Mouse (Mus musculus) layer of hippocampus, adult 11-12 months (tissue): ENCODE results near the gene Klhdc8b.

Experiments
- DNase-seq: peaks from one replicate; pipeline ENCODE4 v3.0.0; 2022; ENCODE audit warnings: low spot score

Klhdc8b gene

DNA sequence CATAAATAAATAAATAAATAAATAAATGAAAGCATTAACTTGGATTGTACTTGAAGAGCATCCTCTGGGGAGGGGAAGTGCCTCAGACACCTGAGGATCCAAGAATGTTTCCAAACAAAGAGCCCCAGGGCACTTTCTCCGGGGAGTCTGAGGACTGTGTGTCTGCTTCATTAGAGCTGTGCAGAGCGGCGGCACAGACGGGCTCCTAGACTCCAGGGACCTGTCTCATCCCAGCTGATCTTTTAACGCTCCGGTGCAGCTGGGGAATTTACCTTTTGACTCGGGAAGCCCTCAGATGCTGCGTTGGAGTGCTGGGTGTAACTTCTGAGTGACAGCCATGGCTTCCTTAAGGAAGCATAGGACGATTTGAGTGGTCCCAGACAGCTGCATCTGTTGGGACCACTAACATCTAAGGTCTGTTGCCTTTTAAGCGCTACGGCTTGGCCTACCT, at the start of gene Klhdc8b:
Gene Klhdc8b (minus strand): TSS at position 401 of the 451 bp plus-strand sequence.
- no peak for DNase-seq

DNA sequence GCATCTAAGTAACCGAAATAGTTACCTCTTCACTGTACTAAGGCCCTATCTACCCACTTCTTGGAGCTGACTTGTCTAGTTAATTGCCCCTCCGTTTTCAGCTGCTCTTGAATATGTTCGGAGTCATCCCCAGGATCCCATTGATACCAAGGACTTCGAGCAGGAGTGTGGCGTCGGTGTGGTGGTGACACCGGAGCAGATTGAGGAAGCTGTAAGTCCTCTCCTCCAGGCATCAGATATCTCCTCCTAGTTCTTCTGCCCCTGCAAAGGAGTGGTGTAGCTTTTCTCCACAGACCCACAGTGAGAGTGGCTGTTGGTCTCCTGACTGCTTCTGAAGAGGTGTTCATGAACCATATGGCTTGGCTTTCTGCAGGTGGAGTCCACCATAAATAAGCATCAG, 47.4 kb upstream of the Klhdc8b start:
- no peak for DNase-seq

DNA sequence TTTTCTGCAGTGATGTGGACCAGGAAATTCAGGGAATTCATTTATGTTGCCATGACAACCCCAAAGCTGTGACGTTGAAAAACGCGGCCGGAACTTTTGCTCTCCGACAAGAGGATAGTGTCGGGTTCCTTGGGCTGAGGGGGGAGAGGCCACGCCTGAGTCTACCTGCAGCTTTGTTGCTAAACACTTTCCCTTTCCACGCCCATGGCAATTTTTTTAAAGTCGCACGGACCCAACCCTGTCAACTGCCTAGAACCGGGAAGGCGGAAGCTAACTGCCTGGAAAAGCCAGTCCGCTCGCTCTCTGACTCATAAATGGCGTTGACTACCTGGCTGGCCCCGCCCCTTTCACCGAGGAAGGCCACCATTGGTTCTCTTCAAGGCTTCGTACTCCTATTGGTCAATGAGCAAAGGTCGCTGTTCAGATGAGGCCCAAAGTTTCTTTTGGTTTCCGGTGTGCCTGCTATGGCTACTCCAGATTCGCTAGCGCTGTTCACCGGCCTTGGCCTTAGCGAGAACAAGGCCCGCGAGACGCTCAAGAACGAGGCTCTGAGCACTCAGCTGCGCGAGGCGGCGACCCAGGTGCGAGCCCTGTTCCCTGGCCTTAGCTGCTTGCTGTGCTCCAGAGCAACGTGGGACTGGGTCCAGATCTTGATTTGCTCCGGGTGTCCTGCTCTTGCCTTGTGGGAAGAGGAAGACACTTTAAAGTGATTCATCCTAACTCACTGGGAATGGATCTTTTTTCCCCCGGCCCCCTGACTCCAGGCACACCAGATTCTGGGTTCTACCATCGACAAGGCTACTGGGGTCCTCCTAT, 46.4 kb upstream of the Klhdc8b start, which contains the start of gene Qars:
Gene Qars (plus strand): TSS at position 88 of the 816 bp plus-strand sequence.
- peak; percentile 95 for DNase-seq

DNA sequence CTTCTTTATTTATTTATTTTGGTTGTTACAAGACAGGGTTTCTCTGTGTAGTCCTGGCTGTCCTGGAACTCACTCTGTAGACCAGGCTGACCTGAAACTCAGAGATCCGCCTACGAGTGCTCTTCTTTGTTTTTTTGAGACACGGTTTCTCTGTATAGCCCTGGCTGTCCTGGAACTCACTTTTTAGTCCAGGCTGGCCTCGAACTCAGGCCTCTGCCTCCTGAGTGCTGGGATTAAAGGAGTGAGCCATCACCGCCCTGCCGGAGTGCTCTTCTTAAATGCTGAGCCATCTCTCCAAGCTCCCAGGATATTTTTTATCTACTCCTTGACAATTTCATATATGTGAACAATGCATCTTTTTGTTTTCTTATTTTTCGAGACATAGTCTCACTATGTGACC, 45.5 kb upstream of the Klhdc8b start:
- DNase-seq, result no peak

DNA sequence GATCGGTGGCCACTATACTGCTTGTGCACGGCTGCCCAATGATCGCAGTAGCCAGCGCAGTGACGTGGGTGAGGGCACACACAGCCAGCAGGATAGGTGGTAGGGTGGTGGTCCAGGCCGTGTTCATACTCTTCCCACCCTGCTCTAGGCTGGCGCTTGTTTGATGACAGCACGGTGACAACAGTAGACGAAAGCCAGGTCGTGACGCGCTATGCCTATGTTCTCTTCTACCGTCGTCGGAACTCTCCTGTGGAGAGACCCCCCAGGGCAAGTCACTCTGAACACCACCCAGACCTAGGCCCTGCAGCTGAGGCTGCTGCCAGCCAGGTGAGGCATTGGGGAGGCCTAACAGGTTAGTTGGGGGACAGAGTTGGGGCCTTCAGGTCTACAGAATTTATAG, 38.6 kb upstream of the Klhdc8b start:
- DNase-seq, result no peak

DNA sequence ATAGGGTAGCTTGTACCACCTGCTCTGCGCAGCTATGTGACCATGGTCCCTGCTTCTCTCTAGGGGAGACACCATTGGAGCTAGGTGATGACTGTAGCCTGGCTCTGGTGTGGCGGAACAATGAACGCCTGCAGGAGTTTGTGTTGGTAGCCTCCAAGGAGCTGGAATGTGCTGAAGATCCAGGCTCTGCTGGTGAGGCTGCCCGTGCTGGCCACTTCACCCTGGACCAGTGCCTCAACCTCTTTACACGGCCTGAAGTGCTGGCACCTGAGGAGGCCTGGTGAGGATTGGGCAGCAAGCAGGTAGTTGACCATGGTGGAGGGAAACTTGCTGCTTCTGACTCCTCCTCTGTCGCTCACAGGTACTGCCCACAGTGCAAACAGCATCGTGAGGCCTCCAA, 37.9 kb upstream of the Klhdc8b start:
- no peak for DNase-seq

DNA sequence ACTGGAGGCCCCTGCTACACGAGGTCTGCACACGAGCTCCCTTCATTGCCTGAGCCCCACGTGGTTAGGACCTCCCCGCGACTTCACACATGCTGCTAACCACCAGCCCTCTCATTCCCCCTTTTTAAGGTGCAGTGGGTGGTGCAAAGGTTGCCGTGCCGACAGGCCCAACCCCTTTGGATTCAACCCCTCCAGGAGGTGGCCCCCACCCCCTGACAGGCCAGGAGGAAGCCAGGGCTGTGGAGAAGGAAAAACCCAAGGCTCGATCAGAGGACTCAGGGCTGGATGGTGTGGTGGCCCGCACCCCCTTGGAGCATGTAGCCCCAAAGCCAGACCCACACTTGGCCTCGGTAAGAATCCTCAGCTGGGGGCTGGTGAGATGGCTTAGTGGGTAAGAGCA, 33.5 kb upstream of the Klhdc8b start:
- DNase-seq, result no peak

DNA sequence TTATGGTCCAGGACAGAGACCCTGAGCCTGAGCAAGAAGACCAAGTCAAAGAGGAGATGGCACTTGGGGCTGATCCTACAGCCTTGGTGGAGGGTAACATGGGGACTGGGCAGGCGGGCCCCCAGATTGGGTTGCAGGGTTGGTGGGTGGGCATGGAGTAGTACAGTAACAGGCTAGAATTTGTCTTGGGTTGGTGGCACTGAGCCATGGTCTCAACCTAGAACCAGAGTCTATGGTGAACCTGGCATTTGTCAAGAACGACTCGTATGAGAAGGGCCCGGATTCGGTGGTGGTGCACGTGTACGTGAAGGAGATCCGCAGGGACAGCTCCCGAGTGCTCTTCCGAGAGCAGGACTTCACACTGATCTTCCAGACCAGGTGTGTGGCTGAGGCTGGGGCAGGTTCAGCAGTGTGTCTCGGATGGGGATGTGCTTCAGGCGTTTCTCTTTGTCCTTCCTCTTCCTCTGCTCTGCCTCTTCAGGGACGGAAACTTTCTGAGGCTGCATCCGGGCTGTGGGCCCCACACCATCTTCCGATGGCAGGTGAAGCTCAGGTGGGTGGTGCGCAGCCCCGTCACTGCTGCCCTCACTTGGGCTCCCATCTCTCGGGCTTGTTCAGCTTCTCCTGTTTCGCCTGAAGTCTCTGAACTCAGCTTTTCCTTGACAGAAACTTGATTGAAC, 32.9 kb upstream of the Klhdc8b start:
- no peak for DNase-seq

DNA sequence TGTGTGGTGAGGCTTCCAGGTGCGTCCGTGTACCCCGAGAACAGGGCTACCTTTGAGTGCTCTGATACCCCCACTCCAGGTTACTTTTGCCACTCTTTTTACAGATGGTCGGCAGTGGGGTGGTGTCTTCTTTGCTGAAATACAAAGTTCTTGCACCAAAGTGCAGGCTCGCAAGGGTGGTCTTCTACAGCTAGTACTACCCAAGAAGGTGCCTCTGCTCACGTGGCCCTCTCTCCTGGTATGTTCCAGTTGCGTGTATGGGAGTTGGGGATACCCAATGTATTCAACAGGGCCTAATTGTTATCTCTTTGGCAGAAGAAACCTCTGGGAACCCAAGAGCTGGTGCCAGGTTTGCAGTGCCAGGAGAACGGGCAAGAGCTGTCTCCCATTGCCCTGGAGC, 31.9 kb upstream of the Klhdc8b start:
- DNase-seq, result no peak

DNA sequence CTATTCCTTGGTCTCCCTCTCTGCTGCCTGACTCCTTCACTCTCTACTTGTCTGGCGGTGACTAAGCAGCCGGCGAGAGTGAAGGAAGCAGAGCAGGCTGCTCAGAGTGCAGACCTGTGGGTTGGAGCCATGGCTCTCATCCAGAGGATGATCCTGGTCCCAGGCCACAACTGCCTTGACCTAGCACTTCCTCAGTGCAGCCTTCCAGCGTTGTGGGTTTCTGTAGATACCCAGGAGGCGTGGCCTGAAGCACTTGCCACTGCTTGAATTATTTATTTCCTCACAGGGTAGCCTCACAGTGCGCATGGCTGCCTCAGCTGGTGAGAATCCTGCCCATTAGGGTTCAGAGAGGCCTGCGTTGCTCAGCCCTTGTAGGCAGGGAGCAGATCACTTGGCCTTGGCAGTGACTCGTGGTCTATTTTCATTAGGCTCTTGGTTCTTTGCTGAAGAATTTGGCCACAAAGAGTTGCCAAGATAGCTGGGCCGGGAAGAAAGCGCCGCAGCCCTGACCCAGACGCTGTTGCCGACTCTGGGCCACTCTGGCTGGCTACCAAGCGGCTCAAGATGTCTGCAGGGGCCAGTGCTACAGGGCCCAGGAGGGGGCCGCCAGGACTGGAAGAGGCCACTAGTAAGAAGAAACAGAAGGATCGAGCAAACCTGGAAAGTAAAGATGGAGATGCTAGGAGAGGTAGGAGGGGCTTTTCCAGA, 30.8 kb upstream of the Klhdc8b start:
- DNase-seq, result no peak

DNA sequence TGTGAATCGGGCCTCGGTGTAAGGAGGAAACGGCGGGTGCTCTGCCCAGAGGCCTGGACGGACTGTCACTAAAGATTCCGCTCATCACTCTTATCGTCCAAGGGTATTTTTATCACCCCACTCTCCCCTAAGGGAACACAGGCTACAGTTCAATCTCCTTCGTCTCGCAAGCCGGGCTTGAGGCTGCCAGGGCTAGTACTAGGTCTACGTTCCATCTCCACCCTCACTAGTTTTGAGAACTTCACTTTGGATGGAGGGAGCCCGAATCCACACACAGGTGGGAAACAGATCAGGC, 29.9 kb upstream of the Klhdc8b start:
- DNase-seq, result no peak

DNA sequence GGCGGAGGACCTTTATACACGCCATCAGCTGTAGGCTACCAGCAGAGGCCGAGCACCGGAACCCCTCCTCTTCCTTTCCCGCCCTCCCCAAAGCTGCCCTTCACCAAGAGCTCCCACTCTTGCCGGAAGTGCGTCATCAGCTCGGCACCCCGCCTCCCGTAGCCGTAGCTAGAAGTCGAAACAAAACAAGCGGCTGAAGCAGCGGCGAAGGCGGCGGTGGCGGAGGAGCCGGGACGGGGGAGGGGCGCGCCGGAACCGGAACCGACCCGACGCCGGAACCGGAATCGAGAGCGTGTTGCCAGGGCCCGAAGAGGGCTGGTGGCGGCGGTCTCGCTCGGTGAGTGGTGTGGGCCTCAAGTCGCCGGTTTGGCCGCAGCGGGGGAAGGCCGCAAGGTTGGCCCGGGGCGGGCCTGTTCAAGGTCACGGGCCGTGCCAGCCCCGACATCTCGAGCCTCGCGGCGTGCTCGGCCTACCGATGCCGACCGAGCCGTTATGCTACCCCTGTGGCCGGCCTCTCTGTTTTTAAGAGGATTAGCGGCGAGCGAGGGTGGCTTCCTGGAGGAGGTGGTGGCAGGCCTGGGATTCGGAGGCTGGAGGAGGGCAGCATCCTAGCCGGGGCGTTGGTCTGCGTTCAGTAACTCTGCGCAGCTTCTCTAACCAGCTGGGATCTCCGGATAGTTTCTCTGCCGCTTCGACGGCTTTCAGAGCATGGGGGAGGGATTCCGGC, 29.3 kb upstream of the Klhdc8b start, which contains the start of gene Usp19:
Gene Usp19 (plus strand): TSS at position 44 of the 727 bp plus-strand sequence.
- peak; percentile 96 for DNase-seq

DNA sequence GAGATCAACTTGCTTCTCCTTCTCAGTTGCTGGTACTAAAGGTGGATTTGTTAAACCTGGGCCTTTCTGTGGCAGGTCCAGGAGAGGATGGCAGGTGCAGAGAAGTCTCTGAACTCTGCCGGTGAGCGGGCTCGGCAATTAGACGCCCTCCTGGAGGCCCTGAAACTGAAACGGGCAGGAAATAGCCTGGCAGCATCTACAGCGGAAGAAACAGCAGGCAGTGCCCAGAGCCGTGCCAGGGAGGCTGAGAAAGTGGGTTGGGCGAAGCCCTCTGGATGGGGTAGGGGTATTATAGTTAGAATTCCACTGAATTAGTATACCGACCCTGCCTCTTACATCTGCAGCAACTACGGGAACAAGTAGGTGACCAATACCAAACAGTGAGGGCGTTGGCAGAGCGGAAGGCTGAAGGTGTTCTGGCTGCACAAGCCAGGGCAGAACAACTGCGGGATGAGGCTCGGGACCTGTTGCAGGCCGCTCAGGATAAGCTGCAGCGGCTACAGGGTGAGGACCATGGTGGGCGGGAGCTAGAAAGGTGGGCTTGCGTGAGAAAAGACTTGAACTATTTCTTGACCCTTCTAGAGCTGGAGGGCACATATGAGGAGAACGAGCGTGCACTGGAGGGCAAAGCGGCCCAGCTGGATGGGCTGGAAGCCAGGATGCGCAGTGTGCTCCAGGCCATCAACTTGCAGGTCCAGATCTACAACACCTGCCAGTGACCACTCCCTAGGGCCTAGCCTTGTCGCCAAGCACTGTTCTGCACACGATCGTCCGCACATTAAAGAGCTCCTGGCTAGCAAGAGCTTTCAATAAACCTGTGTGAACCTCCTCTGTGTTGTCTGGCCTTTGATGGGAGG, 28.5 kb upstream of the Klhdc8b start:
- no peak for DNase-seq

DNA sequence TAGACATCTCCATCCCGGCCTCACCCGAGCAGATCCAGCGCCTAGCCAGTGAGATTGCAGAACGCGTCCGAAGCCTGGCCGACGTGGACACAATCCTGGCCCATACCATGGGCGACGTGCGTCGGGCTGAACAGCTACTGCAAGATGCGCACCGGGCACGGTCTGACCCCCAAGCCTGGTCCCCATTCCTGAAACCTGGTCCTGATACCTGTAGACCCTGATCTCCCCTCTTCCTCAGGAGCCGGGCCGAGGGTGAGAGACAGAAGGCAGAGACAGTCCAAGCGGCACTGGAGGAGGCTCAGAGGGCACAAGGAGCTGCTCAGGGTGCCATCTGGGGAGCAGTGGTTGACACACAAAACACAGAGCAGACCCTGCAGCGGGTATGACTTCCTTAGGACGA, 27.8 kb upstream of the Klhdc8b start:
- DNase-seq, result no peak

DNA sequence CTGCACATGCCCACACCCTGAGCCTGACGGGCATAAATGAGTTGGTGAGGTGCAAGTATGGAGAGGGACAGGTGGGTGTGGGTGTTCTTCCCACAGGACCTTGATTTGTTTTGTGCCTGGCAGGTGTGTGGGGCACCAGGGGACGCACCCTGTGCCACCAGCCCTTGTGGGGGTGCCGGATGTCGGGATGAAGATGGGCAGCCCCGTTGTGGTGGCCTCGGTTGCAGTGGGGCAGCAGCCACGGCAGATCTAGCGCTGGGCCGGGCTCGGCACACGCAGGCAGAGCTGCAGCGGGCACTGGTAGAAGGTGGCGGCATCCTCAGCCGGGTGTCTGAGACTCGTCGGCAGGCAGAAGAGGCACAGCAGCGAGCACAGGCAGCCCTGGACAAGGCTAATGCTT, 27.0 kb upstream of the Klhdc8b start:
- DNase-seq, result no peak

DNA sequence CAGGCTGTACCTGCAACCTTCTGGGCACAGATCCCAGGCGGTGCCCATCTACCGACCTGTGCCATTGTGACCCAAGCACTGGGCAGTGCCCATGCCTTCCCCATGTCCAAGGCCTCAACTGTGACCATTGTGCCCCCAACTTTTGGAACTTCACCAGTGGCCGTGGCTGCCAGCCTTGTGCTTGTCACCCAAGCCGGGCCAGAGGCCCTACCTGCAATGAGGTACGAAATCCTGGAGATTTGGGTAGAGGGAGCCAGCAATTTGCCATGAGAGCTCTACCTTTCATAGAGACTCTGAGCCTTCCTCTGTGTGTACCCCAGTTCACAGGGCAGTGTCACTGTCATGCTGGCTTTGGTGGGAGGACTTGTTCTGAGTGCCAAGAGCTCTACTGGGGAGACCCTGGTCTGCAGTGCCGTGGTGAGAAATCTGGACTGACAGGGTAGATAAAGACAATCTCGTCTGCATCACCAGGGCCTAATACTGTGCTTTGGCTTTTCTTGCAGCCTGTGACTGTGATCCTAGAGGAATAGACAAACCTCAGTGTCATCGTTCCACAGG, 25.7 kb upstream of the Klhdc8b start:
- no peak for DNase-seq

DNA sequence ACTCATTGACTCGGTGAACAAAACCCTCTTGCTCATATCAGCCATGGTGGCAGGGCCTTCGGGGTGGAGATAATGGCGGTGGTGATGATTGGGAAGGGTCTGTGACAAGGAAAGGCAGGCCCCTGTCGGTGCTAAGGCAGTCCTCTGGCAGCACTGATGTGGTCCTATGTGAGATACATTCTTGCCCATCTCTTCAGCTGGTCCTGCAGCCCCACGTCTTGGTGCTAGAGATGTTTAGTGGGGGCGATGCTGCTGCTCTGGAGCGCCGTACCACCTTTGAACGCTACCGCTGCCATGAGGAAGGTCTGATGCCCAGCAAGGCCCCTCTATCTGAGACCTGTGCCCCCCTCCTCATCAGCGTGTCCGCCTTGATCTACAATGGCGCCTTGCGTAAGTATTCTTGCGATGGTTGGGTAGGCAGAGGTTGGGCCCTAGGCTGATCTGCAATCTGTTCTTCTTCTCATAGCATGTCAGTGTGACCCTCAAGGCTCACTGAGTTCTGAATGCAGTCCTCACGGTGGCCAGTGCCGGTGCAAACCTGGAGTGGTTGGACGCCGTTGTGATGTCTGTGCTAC, 24.0 kb upstream of the Klhdc8b start:
- no peak for DNase-seq

DNA sequence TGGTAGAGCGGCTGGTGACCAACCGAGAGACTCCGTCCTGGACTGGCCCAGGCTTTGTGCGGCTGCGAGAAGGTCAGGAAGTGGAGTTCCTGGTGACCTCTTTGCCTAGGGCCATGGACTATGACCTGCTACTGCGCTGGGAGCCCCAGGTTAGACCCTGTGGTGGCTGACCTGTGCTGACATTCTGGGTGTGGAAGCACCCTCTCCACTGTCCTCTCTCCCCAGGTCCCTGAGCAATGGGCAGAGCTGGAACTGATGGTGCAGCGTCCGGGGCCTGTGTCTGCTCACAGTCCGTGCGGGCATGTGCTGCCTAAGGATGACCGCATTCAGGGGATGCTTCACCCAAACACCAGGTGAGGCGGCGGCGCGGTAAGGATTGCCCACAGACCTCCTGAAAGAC, 22.6 kb upstream of the Klhdc8b start:
- DNase-seq, result no peak

DNA sequence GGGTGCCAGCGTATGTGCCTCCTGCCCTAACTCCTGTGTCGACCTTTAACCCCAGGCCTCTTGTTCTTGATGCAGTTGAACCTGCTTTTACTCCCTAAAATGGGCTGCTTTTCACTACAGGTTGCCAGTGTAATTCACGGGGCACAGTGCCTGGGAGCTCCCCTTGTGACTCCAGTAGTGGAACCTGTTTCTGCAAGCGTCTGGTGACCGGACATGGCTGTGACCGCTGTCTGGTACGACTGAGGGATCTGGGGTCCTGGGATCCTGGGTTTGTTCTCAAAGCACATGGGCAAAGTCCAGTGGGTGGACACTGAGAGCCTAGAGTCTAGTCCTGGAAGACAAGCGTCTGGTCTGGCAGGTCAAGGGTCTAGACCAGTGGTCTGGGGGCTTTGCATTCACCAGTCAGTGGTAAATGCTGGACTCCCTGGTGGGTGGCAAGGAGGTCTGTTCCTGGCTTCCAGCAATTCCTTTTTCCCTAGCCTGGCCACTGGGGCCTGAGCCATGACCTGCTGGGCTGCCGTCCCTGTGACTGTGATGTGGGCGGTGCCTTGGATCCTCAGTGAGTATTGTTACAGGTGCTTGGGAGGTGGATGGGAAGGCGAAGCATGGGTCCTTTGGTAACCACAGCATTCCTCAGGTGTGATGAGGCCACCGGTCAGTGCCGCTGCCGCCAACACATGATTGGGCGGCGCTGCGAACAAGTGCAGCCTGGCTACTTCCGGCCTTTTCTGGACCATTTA, 21.8 kb upstream of the Klhdc8b start:
- no peak for DNase-seq
